Mouse (Mus musculus) neural tube, embryonic 11.5 days (tissue): ENCODE results near the gene 1110032A03Rik. TPM values are rescaled to one million over a fixed set of nuclear protein-coding genes. Genes with fewer than 3 reads are reported as not detected.

ENCODE experiments used
- ATAC-seq: fragments of 200-750 bp; cut with Nextera tagmentation; 2 replicates; pipeline ENCODE4 v1.8.0; 2017; ENCODE audit warnings: moderate number of reproducible peaks, mild to moderate bottlenecking, moderate TSS enrichment, moderate library complexity; ENCODE audit not compliant: insufficient read depth, low FRiP score, low TSS enrichment
- DNase-seq: peaks from one replicate; pipeline ENCODE4 v3.0.0-alpha.2; 2015; ENCODE audit warnings: low spot score
- H3K27ac ChIP-seq: fragments of 300-500 bp; sonication (generic); 2 replicates; pipeline ENCODE4 v1.5.1; 2014; ENCODE audit warnings: low read depth, mild to moderate bottlenecking, low read length
- H3K27me3 ChIP-seq: fragments of 300-500 bp; sonication (generic); 2 replicates; pipeline ENCODE4 v1.6.1; 2014; ENCODE audit warnings: mild to moderate bottlenecking, low read length, mixed read lengths; ENCODE audit not compliant: control insufficient read depth, insufficient read depth
- H3K36me3 ChIP-seq: fragments of 300-500 bp; sonication (generic); 2 replicates; pipeline ENCODE4 v1.6.1; 2014; ENCODE audit warnings: mild to moderate bottlenecking, low read length, moderate library complexity, mixed read lengths; ENCODE audit not compliant: control insufficient read depth, insufficient read depth
- H3K4me1 ChIP-seq: fragments of 300-500 bp; sonication (generic); 2 replicates; pipeline ENCODE4 v1.6.1; 2014; ENCODE audit warnings: low read length, mixed read lengths; ENCODE audit not compliant: control insufficient read depth, insufficient read depth
- H3K4me2 ChIP-seq: fragments of 300-500 bp; sonication (generic); 2 replicates; pipeline ENCODE4 v1.6.1; 2014; ENCODE audit warnings: low read depth, mild to moderate bottlenecking, moderate library complexity
- H3K4me3 ChIP-seq: fragments of 300-500 bp; sonication (generic); 2 replicates; pipeline ENCODE4 v1.5.1; 2014; ENCODE audit warnings: low read depth, low read length
- H3K9ac ChIP-seq: fragments of 300-500 bp; sonication (generic); 2 replicates; pipeline ENCODE4 v1.6.1; 2014; ENCODE audit warnings: mild to moderate bottlenecking, low read length
- H3K9me3 ChIP-seq: fragments of 300-500 bp; sonication (generic); 2 replicates; pipeline ENCODE4 v1.6.1; 2016; ENCODE audit warnings: low read length; ENCODE audit not compliant: control insufficient read depth
- WGBS: fragments of 180-500 bp; shearing (Covaris S2); extraction: QIAGEN DNeasy Blood & Tissue Kit; methylation state at CpG from one replicate; pipeline ENCODE4 v1.1.7; 2014; 5-methylcytosine and 5-hydroxymethylcytosine counted together
- polyA plus RNA-seq: library from polyadenylated mRNA; unstranded; fragments of >200 nt; fragmentation: Nextera tagmentation; extraction: Ambion mirVana; gene quantifications from 2 replicates; pipeline ENCODE4 v1.2.1, GENCODE M21; 2014

1110032A03Rik gene
- polyA plus RNA-seq, 1 experiment from 2014 or later, result 34.2 TPM

GRCm38 (mm10) chr9:50721061-50721460 is 54.3 kb downstream of the 1110032A03Rik start:
- Histone ChIP-seq H3K9ac (no peak overlapping the region), H3K27me3 (no peaks in the 10 kb centered on the region), H3K27ac (no peak overlapping the region), H3K9me3 (no peaks in the 10 kb centered on the region), H3K36me3 (no peaks in the 10 kb centered on the region), H3K4me3 (no peak overlapping the region), H3K4me1 (peaks cover 6% of the 10 kb centered on the region; the same call in 1 of the 2 replicates), H3K4me2 (no peak overlapping the region)
- ATAC-seq, result no peak
- WGBS, result 28% methylated on average over 12 of the region's 12 CpGs
- DNase-seq, result no peak

- no peak overlapping the region for H3K9ac ChIP-seq
- ATAC-seq (no peak), DNase-seq (no peak)
- no peaks in the 10 kb centered on the region for H3K36me3 ChIP-seq
- H3K4me2 ChIP-seq, result no peak overlapping the region
- no peaks in the 10 kb centered on the region for H3K9me3 ChIP-seq
- H3K4me1 ChIP-seq, result peaks cover 5% of the 10 kb centered on the region; the same call in 1 of the 2 replicates
- H3K27ac ChIP-seq, result no peak overlapping the region
- no peaks in the 10 kb centered on the region for H3K27me3 ChIP-seq
- H3K4me3 ChIP-seq, result no peak overlapping the region
- WGBS, result 92% methylated on average over 4 of the region's 4 CpGs
Measured at GRCm38 (mm10) chr9:50718878-50719277, 56.4 kb downstream of the 1110032A03Rik start.

GRCm38 (mm10) chr9:50714188-50714587 is 61.1 kb downstream of the 1110032A03Rik start:
- Histone ChIP-seq H3K27ac (no peak overlapping the region), H3K9ac (no peak overlapping the region), H3K4me3 (no peak overlapping the region), H3K9me3 (no peaks in the 10 kb centered on the region), H3K4me1 (no peaks in the 10 kb centered on the region), H3K36me3 (0 out of 2 replicates have a peak, but pooled peaks cover 2% of the 10 kb centered on the region), H3K27me3 (no peaks in the 10 kb centered on the region), H3K4me2 (no peak overlapping the region)
- 65% methylated on average over 4 of the region's 4 CpGs for WGBS
- ATAC-seq (no peak), DNase-seq (no peak)

Other genes starting within 250 kb of the 1110032A03Rik start
- 75.2 and 80.0 TPM in 2 replicates for gene Pts, start 246.8 kb downstream of the 1110032A03Rik start, polyA plus RNA-seq
- 4.7 and 6.4 TPM in 2 replicates for gene Il18, start 220.7 kb downstream of the 1110032A03Rik start, polyA plus RNA-seq
- 0.15 TPM in 1 of 2 replicates, not detected in the other for gene Bco2, start 220.3 kb downstream of the 1110032A03Rik start, polyA plus RNA-seq
- 0.28 TPM in 1 of 2 replicates, not detected in the other for gene Tex12, start 214.2 kb downstream of the 1110032A03Rik start, polyA plus RNA-seq
- 273 and 281 TPM in 2 replicates for gene Sdhd, start 171.7 kb downstream of the 1110032A03Rik start, polyA plus RNA-seq
- gene Timm8b, start 171.6 kb downstream of the 1110032A03Rik start, polyA plus RNA-seq, result 305 and 307 TPM in 2 replicates
- gene Pih1d2, start 158.2 kb downstream of the 1110032A03Rik start, polyA plus RNA-seq, result 4.7 and 5.9 TPM in 2 replicates
- 28.8 and 29.2 TPM in 2 replicates for gene Nkapd1, start 158.1 kb downstream of the 1110032A03Rik start, polyA plus RNA-seq
- 70.6 and 74.9 TPM in 2 replicates for gene Dlat, start 115.7 kb downstream of the 1110032A03Rik start, polyA plus RNA-seq
- 27.4 and 33.0 TPM in 2 replicates for gene Dixdc1, start 36.0 kb downstream of the 1110032A03Rik start, polyA plus RNA-seq
- gene 2310030G06Rik, start 29.0 kb downstream of the 1110032A03Rik start, polyA plus RNA-seq, result 1.1 and 1.3 TPM in 2 replicates
- 12.8 and 14.4 TPM in 2 replicates for gene Cryab, start 24.2 kb downstream of the 1110032A03Rik start, polyA plus RNA-seq
- gene Hspb2, start 23.2 kb downstream of the 1110032A03Rik start, polyA plus RNA-seq, result 8.4 and 8.6 TPM in 2 replicates
- 10.5 and 10.6 TPM in 2 replicates for gene Fdxacb1, start 7.3 kb downstream of the 1110032A03Rik start, polyA plus RNA-seq
- gene Alg9, start 501 bp downstream of the 1110032A03Rik start, polyA plus RNA-seq, result 46.3 and 46.9 TPM in 2 replicates
- gene Ppp2r1b, start 69.8 kb upstream of the 1110032A03Rik start, polyA plus RNA-seq, result 121 and 122 TPM in 2 replicates
- gene Sik2, start 233.6 kb upstream of the 1110032A03Rik start, polyA plus RNA-seq, result 12.4 and 15.3 TPM in 2 replicates